Mouse (Mus musculus) layer of hippocampus, adult 11-12 months (tissue): ENCODE data around the gene Slc30a1.
A peak's percentile ranks its signal among the peaks of the same experiment; 100 is the strongest.

Source experiments
- DNase-seq: peaks from one replicate; pipeline ENCODE4 v3.0.0; 2022; ENCODE audit warnings: low spot score

Slc30a1 gene

DNA sequence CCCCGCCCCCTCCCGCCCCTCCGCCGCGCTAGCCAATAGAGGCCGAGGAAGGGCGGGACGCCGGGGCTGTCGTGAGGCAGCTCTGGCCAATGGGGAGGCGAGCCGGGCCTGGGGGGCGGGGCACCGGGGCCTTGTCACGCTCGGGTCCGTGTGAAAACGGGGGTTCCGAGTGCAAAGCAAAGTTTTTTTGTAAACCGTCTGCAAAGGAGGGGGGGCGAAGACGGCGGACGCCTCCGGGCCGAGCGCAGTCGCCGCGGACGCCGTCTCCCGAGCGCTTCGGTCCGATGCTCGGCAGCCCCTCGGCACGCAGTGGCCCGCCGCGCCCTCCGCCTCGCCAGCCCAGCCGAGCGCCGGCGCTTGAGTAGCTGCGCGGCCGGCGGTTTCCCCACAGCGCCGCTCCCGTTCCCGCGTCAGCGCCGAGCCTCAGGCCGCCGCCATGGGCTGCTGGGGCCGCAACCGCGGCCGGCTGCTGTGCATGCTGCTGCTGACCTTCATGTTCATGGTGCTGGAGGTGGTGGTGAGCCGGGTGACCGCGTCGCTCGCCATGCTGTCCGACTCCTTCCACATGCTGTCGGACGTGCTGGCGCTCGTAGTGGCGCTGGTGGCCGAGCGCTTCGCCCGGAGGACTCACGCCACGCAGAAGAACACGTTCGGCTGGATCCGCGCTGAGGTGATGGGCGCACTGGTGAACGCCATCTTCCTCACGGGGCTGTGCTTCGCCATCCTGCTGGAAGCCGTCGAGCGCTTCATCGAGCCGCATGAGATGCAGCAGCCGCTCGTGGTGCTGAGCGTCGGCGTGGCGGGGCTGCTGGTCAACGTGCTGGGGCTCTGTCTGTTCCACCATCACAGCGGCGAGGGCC is at the start of gene Slc30a1:
Gene Slc30a1 (plus strand): TSS at position 197 of the 860 bp plus-strand sequence.
- peak; percentile 99 for DNase-seq

DNA sequence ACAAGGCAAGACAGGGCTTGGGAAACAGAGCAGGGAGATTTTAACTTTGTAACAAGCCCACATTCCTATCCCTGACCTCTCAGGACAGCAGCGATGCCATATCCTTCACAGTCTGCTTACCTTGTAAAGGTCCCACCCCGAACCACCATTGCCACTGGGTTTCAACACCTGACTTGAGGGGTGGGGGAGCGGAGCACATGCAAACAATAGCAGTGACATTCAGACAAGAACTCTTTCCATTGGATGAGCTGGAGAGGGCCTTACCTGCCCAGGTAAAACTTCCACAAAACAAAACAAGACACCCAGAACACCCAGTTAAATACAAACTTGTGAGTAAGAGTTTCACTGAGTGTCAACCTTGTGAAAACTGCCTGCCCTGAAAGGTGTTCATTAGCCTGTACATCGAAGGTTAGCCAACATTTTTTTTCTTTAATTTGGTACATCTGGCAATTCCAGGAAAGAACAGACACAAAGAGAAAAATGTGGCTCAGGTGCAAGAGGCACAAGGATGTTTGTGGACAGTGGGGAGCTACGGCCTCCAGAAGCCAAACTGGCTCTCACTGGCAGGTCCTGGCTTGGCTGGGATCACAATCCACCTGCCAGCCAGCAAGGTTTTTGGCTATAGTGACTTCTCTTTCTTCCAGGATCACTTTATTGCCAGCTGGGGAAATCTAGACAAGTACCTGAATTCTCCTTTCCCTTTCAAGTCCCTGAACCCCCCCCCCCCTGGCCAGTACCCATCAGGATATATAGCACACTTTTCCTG is 49.5 kb upstream of the Slc30a1 start:
- no peak for DNase-seq

DNA sequence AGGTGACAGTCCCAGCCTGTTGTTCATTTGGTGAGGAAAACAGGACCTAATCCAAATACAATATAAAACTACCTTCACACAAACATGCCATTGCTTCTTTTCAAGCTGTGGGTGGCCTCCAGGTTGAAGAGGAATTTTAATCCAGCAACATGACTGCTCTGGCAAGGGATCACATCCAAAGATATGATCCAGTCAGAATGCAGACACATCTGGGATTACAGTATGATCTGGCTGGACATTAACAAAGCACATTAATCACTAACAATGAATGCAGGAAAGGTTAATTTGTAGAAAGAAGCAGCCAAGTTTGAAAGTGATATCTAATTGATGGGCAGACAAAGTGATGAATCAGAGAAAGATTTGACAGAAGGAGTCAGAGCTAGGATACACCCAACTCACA is 48.4 kb upstream of the Slc30a1 start:
- no peak for DNase-seq

DNA sequence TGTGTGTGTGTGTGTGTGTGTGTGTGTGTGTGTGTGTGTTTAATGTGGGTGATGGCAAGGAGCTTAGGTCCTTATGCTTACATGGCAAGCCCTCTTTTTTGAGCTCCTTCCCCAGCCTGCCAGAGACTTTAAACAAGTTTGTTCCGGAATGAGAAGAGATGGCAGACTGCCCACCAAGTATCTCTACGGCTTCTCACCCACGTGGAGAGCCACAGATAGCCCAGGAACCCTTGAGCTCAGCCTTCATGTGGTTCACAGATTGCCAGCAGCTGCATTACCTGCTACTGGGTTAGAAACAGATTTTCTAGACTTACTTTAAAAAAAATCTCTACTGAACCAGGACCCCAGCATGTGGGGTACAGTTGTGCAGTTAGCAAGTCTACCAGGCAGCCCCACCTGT is 46.7 kb upstream of the Slc30a1 start:
- DNase-seq: no peak

DNA sequence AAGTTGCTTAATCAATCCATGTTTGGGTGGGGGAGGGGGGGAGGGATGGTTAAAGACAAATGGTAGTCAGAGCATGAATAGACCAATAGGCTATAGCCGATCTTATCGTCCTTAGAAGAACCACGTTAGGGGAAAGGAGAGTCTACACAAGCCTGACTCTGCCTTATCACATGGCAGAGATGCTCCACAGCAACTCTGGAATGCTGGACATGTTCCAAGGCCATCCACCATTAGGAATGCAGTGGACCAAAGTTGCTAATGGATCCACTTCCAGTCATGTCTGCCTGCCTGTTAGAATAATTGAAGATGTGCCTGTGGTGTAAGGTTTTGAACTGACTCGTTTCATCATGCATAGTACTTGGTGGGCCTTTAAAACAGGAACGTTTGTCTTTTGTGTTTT is 45.3 kb upstream of the Slc30a1 start:
- DNase-seq: no peak

DNA sequence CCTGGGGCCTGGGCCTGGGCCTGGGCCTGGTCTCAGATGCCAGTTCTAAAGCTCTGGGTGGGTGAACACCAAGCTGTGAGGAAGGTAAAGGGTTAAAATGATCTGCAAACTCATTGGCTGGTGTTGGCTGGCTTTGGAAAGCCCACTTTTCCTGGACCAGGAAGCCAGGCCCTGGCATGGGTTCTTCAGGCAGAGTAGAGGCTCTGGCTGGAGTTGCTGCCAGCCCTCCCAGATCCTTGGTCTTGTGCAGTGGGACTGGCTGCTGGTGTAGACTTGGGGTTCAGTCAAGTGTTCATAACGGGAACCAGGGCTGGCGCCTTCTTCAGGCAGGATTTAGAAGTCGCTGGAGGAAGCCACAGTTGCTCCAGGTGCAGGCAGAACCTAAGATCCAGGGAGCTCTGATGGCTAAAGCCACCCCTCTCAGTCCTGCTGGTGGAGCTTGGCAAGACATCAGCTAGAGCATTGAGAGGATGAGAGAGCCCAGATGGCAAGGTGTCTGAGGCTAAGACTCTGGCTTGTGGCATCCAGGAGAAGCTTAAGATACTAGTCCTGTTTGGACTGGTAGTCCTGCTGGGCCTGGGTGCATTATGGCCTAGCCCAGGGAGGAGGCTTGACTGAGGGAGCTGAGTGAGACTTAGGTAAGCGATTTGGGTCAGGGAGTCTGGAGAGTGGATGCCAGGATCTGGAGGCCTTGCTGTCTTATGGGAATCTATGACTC is 42.6 kb upstream of the Slc30a1 start:
- no peak for DNase-seq

DNA sequence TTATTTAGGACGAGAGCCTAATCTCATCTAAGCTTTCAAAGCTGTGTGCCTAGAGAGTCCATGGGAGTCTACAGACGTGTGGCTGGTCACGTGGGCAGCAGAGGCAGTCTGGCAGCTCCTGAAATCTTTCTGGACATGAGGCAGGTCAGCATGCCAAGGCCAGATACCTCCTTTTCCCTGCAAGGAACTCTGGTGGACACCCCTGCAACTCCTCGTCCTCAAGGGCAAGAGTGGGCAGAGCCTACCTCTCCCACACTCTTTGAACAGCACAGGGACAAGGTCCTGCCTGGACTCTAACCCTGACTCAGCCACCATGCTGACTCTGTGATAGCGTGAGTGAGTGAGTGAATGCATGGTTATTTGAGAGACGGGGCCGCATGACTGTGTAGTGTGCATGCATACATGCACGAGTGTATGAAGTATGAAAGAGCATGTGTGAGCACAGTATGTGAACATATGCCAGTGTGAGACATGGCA is 42.0 kb upstream of the Slc30a1 start:
- no peak for DNase-seq

DNA sequence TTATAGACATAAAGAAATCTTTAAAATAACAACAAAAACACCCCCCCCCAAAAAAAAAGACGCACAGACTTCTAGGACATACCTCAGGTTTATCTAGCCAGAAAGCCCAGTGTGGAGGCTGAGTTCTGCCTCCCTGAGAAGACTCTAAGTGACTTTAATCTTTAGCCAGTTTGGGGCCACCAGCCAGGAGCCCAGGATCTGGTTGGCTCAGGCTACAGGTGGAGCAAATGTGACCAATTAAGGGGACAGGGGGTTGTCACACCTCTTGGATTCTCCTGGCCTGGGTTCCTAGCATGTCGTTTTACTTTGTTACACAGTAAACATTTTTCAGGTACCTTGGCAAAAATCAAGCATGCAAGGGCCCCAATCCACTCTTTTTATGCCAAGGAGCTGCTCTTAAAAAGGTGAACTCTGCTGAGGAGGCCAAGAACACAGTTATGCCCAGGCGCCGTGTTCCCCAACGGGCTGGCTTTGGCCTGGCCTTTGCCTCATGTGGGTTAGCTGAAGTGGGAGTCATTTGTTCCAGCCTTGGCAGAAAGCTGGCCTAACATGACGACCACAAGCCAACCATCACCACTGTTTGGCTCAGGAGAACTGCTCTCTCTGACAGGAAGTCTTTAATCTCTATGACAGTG is 34.4 kb upstream of the Slc30a1 start:
- no peak for DNase-seq

DNA sequence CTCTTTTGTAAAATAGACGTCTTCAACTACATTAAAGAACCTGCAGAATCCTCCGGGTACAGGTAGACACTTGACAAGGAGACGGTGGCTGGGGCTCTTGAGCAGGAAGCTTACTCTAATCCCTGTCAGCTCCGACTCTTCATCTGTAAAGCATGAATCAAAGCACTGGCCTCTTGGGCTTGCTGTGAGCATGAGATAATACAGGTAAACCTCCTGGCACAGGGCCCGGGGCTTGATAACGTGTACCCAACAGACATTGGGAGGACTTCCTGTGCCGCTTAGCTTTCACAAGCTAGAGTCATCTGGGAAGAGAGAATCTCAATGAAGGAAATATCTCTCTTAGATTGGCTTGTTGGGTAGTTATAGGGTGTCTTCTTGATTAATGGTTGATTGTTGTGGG is 31.6 kb upstream of the Slc30a1 start:
- DNase-seq: no peak

DNA sequence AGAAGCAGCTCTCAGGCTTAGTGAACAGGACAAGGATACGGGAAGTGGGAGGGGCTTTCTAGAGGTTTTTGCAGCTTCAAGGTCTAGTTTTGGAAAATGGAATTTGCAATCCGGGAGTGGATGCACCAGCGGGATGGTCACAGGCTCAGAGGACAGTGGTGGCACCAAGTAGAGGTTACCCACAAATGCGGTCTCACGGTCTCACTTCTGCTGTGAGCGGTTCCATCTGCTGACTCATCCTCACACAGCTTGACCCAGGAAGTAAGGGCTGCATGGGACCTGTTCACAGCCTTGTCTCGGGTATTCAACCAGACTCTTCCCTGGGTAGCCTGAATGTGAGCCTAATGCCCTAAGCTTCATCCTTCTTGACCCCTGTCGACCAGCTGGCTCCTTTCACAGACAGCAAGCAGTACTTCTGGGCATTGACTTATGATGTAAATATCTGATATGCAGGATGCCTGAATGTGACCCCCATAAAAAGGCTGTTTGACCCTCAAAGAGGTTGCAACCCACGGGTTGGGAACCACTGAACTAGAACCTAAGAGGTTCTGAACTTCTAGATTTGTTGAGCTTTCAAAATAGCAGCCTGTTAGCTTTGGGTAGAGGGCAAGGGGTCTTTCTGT is 30.8 kb upstream of the Slc30a1 start:
- no peak for DNase-seq

DNA sequence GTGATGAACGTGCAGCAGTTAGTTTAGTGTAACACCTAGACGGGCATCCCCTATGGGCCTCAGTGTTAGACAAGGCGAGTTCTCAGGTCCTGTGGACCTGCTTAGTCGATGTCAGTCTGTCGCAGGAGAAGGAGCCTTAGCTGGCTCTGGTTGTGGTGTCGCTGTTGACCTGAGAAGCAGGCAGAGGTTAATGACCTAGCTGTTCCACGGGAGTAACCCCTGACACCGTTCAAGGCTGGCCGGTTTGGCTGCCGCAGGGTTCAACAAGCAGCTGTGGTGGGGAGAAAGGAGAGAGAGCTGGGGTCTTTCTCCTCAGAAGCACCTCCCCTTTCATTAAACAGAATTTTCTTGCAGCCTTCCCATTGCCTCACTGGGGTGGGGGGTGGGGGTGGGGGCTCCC is 28.9 kb upstream of the Slc30a1 start:
- no peak for DNase-seq

DNA sequence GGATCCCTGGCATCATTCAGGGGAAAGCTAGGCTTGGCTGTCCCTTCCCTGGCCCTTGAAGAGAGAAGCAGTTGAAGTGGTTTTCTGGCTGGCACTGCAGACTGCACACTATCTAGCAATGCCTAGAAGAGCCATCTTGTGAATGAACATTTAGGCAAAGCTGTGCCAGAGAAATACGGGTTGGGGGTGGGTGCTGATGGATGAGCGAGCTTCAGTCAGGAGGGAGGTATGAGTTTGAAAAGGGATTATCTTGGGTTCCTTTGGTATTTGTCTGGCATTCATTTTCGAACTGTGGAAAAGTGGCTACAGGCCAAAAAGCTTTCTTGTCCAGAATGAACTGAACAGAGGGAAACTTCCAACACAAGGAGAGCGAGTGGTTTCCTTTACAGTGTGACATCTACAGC is 28.0 kb upstream of the Slc30a1 start:
- DNase-seq: no peak

DNA sequence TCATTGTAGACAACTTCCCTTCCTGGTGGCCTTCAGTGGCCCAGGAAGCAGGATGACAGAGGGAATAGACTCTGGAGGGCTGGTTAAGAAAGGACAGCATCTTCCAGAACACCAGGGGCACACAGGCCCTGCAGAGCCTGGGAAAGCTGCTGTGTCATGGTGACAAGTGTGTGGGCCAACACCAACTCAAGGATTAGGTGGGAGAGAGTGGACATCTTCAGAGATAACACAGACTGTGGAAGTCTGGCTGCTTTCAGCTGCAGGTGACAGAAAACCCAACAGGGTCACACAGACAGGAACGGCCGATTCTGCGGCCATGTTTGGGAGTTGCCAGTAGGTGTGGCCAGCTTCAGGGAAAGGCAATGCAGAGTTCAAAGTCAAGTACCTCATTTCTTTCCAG is 26.3 kb upstream of the Slc30a1 start:
- no peak for DNase-seq

DNA sequence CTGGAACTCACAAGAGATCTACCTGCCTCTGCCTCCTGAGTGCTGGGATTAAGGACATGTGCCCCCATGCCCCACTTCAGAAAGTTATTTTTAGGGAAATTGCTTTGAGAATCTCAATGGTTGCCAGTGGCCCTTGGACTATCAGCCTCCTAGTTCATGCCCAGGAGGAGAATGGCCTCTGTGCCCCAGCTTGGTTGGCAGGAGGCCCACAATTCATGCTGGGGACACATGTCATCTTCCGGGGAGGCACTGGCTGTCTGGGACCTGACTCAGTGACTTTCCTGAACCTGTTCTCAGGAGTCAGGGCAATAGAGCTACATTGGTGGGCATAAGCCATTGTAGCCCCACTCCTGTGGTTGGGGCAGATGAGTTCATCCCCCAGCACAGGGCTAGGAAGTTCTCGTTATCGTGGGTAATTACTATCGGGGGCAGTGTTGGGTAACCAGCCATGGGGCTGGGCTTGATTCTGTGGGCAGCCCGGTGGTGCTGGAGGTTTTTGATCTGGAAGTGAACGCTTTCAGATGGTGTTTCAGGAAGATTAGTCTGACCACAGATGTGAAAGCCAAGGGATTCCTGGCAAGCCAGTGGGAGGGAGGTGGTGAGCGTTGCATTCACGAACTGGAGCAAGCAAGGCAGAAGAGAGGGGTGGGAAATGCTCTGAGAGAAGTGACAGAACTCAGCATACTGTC is 25.5 kb upstream of the Slc30a1 start:
- no peak for DNase-seq

DNA sequence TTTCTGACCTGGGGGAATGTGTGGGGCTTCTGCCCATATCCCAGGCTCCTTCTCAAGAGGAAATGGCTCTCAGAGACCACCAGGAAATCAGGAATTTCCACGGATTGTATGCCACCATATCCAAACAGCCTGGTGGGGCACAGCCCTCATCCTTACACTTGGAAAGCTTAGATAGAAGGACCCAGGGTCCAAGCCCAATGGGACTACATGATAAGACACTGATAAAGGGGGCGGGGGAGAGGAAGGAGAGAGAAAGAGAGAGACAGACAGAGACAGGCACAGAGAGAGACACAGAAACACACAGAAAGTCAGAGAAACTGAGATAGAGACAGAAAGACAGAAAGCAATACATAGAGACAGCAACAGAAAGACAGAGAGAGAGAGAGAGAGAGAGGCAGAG is 24.9 kb upstream of the Slc30a1 start:
- no peak for DNase-seq

DNA sequence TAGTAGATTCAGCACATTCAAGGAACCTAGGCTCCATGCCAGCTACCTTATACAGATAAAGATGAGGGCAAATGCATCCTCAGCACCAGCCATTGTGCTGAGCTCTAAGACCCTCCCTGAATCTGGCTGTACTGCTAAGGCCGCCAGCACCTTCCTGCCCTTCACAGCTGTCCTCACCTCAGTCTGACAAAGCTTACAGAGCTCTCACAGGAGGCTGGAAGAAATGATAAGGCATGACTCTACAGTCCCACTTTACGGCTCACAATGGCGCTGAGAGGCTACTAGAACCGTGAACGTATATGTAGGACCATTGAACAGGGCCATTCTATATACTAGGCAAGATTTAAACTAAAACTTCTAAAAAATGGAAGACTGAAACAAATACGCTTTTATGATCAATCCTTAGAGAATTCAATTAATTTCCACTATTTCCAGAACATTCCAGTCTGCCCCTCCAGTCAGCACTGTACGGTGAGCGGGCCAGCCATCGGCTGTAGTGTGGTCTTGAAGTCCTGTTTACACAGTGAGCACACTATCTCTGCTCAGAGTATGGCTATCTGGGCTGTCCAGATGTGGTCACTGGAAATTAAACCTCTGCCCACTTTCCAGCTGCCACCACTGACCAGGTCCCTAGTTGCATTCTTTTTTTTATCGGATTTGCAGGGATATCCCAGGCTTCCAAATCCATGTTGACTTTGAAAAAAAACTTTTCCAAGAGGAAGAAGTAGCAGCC is 23.9 kb upstream of the Slc30a1 start:
- no peak for DNase-seq

DNA sequence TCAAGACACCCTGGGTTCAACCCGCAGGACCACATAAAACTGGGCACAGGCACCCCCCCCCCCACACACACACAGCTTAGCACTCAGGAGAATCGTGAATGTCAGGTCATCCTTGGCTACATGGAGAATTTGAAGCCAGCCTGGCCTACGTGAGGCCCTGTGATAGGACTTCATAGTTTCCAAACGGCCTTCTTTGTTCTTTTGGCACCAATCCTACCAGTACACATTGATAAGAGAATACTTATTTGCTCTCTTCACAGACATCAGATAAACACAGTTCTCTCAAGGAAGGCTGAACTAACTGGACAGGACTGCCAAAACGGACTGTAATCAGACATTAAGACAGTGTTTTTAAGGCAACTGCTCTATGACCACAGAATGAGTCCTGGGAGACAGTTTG is 22.9 kb upstream of the Slc30a1 start:
- DNase-seq: no peak

DNA sequence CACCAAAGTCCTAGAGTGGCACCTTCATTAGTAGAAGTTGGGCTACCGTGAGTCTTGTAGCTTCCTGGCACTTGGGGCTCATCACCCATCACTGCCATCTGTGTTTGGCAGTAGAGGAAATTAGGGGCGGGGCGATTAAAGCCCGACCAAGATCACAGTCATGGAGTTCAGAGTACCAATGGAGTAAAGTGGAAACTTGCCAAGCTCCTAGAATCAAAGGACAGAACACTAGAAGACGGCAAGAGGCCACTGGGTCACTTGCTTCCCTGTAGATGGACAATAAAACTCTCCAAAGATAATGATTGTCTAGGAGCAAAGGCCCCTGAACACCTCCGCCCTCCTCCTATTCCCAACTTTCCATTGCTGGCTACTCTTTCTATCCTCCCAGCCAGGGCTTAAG is 14.7 kb upstream of the Slc30a1 start:
- DNase-seq: no peak

DNA sequence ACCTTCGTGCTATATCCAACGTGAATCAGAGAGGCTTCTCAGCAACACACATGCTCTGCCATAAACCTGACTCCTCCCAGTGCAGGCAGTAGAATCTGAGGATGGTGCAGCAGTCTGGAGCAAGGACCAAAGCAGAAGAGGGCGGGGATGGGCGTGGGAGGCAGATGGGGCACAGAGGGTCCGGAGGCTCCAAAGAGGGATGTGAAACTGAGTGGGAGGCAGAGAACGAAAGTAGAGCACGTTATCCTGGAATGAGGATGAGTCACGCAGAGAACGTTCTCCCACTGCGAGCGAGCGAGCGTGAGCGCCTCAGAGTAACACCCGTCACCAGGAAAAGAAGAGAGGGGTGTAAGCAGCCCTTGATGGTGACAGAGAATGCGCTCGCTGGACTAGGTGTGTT is 12.2 kb upstream of the Slc30a1 start:
- peak; percentile 73 for DNase-seq

DNA sequence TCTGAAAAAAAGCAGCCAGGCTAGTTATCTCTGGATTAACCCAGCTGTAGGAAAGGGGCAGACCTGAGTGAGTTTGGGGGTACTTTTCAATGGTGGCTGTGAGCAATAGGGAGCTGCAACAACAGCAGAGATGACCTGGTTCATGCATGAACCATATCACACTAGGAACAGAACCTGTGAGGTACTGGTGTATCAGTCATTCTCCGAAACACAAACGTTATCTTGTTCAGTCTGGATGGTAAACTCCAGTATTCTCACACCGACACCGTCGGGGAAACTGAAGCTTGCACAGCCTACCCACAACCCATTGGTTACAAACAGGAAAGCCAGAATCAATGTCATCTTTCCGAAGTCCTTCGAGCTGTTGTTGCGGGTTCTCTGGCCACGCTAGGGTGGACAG is 11.7 kb upstream of the Slc30a1 start:
- DNase-seq: no peak
